Mouse (Mus musculus): ENCODE measurements around the gene Exoc5. TPM values are rescaled to one million over a fixed set of nuclear protein-coding genes. Genes with fewer than 3 reads are reported as not detected.
"Not testable (repeated sequence)": the region's sequence is repeated elsewhere in the genome, so short reads cannot be mapped to it uniquely, and the experiment has no call there.

Gene Exoc5
- total RNA-seq (2014; fragmentation: Nextera tagmentation) (31.2 and 32.0 TPM in 2 replicates), total RNA-seq (2017) (70.6 and 79.0 TPM in 2 replicates)

- peak; percentile 84 for ATAC-seq (replicated peaks; ENCODE audit: poor library complexity, severe bottlenecking)
Measured at GRCm38 (mm10) chr14:49066274-49066823, at the start of gene Exoc5. TSS of gene Exoc5 (minus strand) at chr14:49066653.

DNA sequence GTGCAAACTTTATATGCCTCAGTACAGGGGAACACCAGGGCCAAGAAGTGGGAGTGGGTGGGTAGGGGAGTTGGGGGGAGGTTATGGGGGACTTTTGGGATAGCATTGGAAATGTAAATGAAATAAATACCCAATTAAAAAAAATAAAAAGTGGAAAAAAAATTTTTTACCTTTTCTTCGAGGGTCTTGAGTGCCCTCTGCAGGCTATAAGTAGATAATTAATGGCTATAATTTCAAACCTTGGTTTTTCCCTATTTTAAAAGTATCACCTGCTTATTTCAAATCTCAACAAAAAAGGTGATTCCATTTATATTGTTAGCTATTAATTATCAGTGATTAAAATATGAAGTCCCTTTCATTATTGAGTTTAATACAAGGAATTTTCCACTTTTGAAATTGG, 25.3 kb upstream of the Exoc5 start:
- not testable (repeated sequence) for ATAC-seq (replicated peaks; ENCODE audit: poor library complexity, severe bottlenecking)

- ATAC-seq (replicated peaks; ENCODE audit: poor library complexity, severe bottlenecking): no peak
Measured at GRCm38 (mm10) chr14:49091277-49091676, 24.8 kb upstream of the Exoc5 start.

DNA sequence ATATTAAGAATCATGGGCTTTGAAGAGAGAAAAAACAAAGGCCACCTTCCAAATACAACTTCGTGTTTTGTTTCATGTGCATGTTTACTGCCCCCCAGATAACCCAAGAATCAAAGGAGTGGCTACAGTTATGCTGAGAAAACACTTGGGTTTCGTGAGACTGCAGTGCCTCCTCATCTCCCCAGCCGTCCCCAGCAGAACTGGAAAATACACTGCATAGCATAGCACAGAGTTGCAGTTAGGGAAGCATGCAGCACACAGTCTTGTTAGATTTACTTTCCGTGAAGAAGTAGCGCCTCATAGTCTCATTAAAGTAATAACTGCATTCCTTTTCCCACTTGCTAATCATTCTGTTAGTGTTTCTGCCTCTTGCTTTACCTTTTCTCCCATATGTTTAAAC, 23.6 kb upstream of the Exoc5 start:
- ATAC-seq (replicated peaks; ENCODE audit: poor library complexity, severe bottlenecking): no peak

GRCm38 (mm10) chr14:49089461-49090058, 23.1 kb upstream of the Exoc5 start:
- no peak for ATAC-seq (replicated peaks; ENCODE audit: poor library complexity, severe bottlenecking)

- ATAC-seq (replicated peaks; ENCODE audit: poor library complexity, severe bottlenecking): no peak; the same call in 1 of the 2 replicates
Measured at GRCm38 (mm10) chr14:49088155-49089048, 21.9 kb upstream of the Exoc5 start.

DNA sequence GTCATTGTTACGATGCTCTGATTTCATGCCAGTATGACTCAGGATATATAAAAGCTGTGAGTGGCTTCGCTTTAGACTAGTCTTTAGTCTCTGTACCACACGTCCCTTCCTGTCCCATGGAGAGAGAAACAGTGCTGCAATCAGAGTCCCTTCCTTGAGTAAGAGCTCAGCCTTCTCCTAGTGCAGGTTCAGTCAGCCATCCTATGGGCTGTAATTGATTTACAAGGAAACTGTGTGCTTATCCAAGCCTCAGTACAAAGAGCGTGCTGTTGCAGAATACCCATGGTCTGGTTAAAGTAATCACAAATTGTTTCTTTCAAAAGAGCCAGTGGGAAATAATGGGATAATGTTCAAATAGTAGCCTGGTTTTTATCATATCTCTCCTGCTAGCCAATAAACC, 20.1 kb upstream of the Exoc5 start:
- ATAC-seq (replicated peaks; ENCODE audit: poor library complexity, severe bottlenecking): no peak

DNA sequence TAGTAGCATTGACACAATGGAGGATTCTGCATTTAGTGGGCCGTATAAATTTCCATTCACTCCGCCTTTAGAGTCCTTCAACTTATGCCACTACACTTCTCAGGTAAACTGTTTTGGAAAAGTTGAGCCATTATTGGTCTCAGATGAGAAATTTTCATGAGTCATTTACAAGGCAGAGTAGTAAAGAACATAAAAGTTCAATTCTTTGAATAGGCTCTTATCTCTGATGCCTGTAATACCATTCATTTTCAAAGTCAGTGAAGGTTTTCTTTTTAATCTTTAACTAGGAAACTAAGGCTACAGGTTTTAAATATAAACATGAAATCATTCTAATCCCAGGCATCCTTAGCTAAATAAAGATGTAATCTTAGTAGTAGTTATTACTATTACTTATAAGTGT, 12.4 kb upstream of the Exoc5 start:
- ATAC-seq (replicated peaks; ENCODE audit: poor library complexity, severe bottlenecking): no peak

GRCm38 (mm10) chr14:49074361-49074760, 7.9 kb upstream of the Exoc5 start:
- ATAC-seq (replicated peaks; ENCODE audit: poor library complexity, severe bottlenecking): no peak

DNA sequence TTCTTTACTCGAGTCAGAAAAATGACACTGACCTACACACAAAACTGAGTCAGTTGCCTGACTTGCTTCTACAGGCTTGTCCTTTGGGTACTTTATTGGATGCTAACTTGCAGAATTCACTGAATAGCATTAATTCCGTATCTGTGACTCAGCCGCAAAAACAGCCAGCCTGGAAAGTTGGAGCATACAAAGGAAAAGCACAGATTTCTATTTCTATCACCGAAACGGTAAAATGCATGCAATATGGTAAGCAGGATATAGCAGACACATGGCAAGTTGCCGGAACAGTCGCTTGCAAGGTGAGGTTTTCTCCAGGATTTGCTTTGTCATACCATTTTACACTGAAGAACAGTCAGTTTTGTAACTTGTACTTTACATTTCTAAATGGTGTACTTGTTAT, 7.4 kb upstream of the Exoc5 start:
- no peak for ATAC-seq (replicated peaks; ENCODE audit: poor library complexity, severe bottlenecking)

DNA sequence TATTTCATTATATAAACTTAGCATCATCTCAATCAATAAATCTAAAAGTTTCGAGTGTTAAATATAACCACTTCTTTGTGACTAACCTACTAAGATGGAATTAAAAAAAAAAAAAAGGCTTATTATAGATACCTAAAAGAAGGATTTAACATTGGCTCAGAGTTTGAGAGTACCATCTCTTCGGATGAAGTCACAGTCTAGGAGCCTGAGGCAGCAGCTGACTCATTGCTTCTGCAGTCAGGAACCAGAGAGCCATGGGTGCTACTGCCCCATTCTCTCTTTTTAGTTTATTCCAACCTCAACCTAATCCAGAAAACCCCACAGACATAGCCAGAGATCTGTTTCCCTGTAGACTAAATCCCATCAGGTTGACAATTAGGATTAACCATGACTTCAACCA, 6.4 kb upstream of the Exoc5 start:
- no peak for ATAC-seq (replicated peaks; ENCODE audit: poor library complexity, severe bottlenecking)

GRCm38 (mm10) chr14:49065529-49066273, 752 bp downstream of the Exoc5 start, which contains the start of gene Ap5m1:
TSS of gene Ap5m1 (plus strand) at chr14:49066097.
- peak; percentile 10 for ATAC-seq (replicated peaks; ENCODE audit: poor library complexity, severe bottlenecking)

- no peak for ATAC-seq (replicated peaks; ENCODE audit: poor library complexity, severe bottlenecking)
Measured at GRCm38 (mm10) chr14:49063838-49064237, 2.6 kb downstream of the Exoc5 start.

GRCm38 (mm10) chr14:49049492-49049891, 17.0 kb downstream of the Exoc5 start:
- ATAC-seq (replicated peaks; ENCODE audit: poor library complexity, severe bottlenecking): no peak

DNA sequence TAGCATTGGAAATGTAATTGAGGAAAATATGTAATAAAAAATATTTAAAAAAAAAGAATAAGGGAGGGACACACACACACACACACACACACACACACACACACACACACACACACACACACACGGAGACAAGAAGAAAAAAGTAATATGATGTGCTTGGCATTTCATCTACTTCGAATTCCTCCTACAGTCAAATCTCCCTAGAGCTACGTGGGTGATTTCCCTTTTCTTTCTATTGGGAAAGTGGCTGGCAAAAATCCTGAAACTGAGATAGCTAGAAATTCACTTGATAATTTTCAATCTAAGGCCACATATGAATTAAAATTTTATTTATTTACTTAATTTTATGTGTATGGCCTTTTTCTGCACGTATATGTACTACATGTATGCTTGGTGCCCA, 20.8 kb downstream of the Exoc5 start:
- ATAC-seq (replicated peaks; ENCODE audit: poor library complexity, severe bottlenecking): no peak

DNA sequence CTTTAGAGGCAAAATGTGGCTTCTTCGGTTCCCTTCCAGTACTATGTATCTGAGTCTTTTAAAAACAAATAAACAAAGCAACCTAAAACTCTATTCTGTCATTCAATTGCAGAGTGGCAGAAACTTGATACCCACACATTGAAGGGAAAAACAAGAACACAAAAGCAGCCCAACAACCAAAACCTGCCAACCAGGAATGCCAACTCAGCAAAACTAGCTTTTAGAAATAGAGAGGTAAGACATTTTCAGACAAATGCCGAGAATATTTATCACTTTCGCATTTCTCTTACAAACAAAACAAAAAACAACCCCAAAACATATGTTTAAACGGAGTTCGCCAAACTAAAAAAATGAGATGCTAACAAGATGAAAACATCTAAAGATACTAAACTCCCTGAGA, 37.5 kb downstream of the Exoc5 start:
- no peak for ATAC-seq (replicated peaks; ENCODE audit: poor library complexity, severe bottlenecking)

GRCm38 (mm10) chr14:49027779-49028368, 38.6 kb downstream of the Exoc5 start:
- peak; percentile 33; the same call in 1 of the 2 replicates for ATAC-seq (replicated peaks; ENCODE audit: poor library complexity, severe bottlenecking)

DNA sequence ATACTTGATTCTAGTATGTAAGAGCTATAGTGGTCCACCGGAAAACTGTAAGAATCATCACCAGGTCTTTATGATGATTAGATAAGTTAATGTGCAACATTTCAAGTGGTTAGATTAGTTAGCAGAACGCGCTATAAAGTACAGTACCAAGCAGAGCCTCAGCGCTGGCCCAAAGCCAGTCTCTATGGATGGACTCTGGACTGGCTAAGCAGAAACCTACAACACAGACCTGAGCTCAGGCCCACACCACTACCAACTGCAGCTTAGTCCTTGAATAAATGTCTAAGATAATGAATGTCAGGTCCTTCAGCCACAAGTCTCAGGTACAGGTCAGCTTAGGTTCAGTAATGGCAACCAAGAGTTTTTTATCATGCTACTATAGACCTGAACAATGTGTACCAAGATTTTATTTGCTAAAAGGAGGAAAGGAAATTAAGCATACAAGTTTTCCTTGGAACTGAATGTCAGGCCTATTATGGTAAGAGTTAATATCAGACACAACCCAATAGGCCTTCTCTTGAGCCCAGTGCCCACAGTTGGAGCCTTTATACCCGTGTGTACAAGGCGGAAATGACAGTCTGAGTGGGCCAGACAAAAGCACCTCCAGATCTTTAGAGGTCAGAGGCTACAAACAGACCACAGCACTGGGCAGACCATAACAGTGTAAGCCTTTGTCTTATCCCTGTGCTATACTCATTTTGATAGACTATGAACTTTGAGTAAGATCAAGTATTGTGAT, 39.2 kb downstream of the Exoc5 start:
- ATAC-seq (replicated peaks; ENCODE audit: poor library complexity, severe bottlenecking): no peak

DNA sequence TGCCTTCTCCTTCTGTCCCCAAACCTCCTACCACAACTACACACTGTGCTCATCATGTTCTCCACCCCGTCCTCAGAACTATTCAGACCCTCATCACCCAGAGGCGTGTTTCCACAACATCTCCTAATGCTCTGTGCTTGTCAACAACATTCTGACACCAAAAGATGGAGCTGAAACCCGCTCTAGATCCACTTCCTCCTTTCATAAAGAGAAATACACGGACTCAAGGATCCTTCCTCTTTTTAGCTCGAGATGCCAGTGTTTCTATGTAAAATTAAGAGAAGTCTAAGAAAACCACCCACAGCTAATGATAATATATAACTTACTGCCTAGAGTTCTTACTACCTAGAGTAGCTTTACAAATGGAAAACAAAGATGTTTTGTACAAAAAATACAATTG, 46.7 kb downstream of the Exoc5 start:
- peak; percentile 98 for ATAC-seq (replicated peaks; ENCODE audit: poor library complexity, severe bottlenecking)
